Mouse (Mus musculus) ES-E14 (cell line): ENCODE data around the gene Cux2.

Experiments
- CHD2 ChIP-seq: IDR thresholded peaks from 2 replicates; pipeline ENCODE4 v1.6.1; 2014; ENCODE audit warnings: mild to moderate bottlenecking, low read depth, low read length, inconsistent platforms
- ZC3H11A ChIP-seq: IDR thresholded peaks from 2 replicates; pipeline ENCODE4 v1.6.1; 2012; ENCODE audit warnings: low read depth, mild to moderate bottlenecking, inconsistent platforms, low read length, borderline replicate concordance
- ZNF384 ChIP-seq: IDR thresholded peaks from 2 replicates; pipeline ENCODE4 v1.6.1; 2012; ENCODE audit warnings: low read depth, low read length, inconsistent platforms

DNA sequence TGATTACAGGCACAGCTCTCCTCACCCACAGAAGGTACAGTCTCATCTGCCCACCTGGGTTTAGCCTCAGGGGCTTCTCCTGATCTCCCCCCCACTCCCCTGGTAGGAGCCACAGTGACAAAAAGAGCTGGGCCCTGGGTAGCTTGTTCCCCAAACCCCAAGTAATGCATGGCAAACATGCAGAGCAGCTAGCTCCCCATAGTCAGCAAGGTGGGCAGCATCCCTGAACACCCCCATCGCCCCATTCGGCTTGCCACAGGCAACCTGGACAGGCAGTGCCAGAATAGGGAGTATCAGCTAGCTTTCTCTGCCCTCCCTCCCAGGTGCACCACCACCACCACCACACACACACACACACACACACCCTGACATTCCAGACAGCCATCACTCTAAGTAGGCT, 216.7 kb downstream of the Cux2 start:
- TF ChIP-seq ZNF384 (no peak), CHD2 (no peak), ZC3H11A (no peak)
